Mouse (Mus musculus) splenic B cell, adult 2 months (primary cell): ENCODE data around the gene Nlgn1.

Experiments
- DNase-seq: peaks from one replicate; pipeline ENCODE4 v3.0.0-alpha.2; 2011; ENCODE audit warnings: low read depth, low spot score
- H3K27me3 ChIP-seq: 2 replicates; pipeline ENCODE4 v1.6.1; 2012; ENCODE audit warnings: mild to moderate bottlenecking, low read length, moderate library complexity, mixed read lengths; ENCODE audit not compliant: control insufficient read depth, poor library complexity, insufficient read depth, severe bottlenecking
- H3K36me3 ChIP-seq: 2 replicates; pipeline ENCODE4 v1.6.1; 2012; ENCODE audit warnings: mild to moderate bottlenecking, low read length, moderate library complexity, mixed read lengths; ENCODE audit not compliant: control insufficient read depth, poor library complexity, insufficient read depth, severe bottlenecking

Nlgn1 gene

DNA sequence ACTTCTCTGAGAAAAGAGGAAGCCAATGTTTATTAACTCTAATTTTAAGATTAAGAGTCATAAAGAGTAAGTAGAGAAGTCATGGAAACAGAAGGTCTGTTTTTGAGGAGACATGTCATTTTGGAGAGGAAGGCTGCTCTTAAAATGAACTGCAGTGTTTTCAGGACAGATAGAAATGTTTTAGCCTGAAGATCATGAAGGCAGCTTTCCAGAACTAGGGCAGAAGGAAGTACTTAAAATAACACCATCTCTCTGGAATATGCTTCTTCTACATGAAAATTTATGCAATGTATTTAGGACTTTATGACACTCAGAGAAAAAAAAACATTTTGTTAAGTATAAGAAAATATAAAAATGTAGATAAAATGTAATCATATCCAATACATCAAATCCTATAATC is 905.3 kb downstream of the Nlgn1 start:
- Histone ChIP-seq H3K36me3 (no peaks in the 10 kb centered on the region), H3K27me3 (no peaks in the 10 kb centered on the region)
- no peak for DNase-seq

DNA sequence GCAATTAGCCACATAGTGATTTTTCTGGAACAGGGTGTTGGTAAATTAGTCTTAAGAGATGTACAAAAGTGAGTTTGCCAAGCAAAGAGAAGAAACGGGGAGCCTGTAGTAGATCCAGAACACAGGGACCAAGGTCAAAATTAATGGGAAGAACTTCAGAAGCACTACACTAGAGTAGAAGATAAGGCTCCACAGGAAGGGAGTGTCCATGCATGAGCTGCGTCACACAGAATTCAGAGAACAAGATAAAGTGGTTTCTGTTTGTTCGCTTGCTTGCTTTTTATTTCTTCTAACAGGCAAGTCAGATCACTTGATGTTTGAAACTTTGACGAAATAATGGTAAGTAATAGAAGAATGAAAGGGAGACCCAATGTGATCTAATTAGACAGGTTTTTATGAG is 920.3 kb downstream of the Nlgn1 start:
- no peaks in the 10 kb centered on the region for H3K36me3 ChIP-seq
- H3K27me3 ChIP-seq: no peaks in the 10 kb centered on the region
- DNase-seq: no peak
